ENCODE assay signal across 10 mouse cellular contexts in genomic region chr17:70794722-70795121, GRCm38 (mm10). TPM values are rescaled to one million over a fixed set of nuclear protein-coding genes. Genes with fewer than 3 reads are reported as not detected.
DNase-seq lines count a peak whose midpoint lies in the region; ATAC-seq and TF ChIP-seq lines count a peak whose summit lies in the region.
"Had no signal": no experiment of that assay in that cellular context is flagged by ENCODE, and none has a peak within 500 bp of the region (broad histone marks: within the 10 kb centered on the region; RNA-seq: fewer than 3 reads in every experiment).

No protein-coding gene starts in this region.

- H3K9ac ChIP-seq in heart, embryonic 15.5 days: no peak overlapping the region
- 0 out of 2 replicates have a peak overlapping the region, but pooled peaks have one; percentile 12 for H3K9ac ChIP-seq in limb, embryonic 14.5 days (ENCODE audit: low read depth, low read length, severe bottlenecking)

- 0 out of 2 replicates have a peak, but pooled peaks cover 3% of the 10 kb centered on the region for H3K27me3 ChIP-seq in heart, embryonic 15.5 days
- H3K27me3 ChIP-seq in C2C12 (ENCODE audit: control insufficient read depth, insufficient read depth, insufficient read length): no peaks in the 10 kb centered on the region
- H3K27me3 ChIP-seq in limb, embryonic 14.5 days (ENCODE audit: control insufficient read depth, insufficient read depth, low read length): no peaks in the 10 kb centered on the region
- H3K27me3 ChIP-seq: CH12.LX had no signal

- no peak for DNase-seq in heart, postnatal 36 days
- no peak for DNase-seq in limb, embryonic 14.5 days (ENCODE audit: low spot score)
- no peak for DNase-seq in adrenal gland, adult 18-20 months (ENCODE audit: low spot score in 2 of 2)
- DNase-seq in embryo, embryonic 9.5 days (ENCODE audit: extremely low spot score): no peak
- DNase-seq: adrenal gland, adult 8-10 months had no signal

- ATAC-seq in heart, embryonic 15.5 days (replicated peaks; ENCODE audit: insufficient number of reproducible peaks, insufficient read depth, low FRiP score, low read depth): peak; percentile 36
- no peak for ATAC-seq in limb, embryonic 14.5 days (ENCODE audit: low FRiP score, low read depth)
- no peak for ATAC-seq in granulocyte monocyte progenitor cell, adult 5-6 weeks (replicated peaks; ENCODE audit: poor library complexity, severe bottlenecking)

- H3K9me3 ChIP-seq in heart, embryonic 15.5 days (replicated peaks): no peaks in the 10 kb centered on the region
- H3K9me3 ChIP-seq in limb, embryonic 14.5 days (ENCODE audit: control insufficient read depth, low read length): no peaks in the 10 kb centered on the region

- H3ac ChIP-seq in C2C12 (ENCODE audit: control insufficient read depth, insufficient read length, low read depth): peak overlapping the region; percentile 27

- TF ChIP-seq POLR2A in embryonic fibroblast, embryonic 13.5 days (IDR thresholded peaks at IDR 0.05; ENCODE audit: low read depth, low read length): no peak
- no peak for TF ChIP-seq POLR2A in limb, embryonic 14.5 days (IDR thresholded peaks at IDR 0.05; ENCODE audit: borderline replicate concordance, extremely low read depth, insufficient read depth, insufficient read length)

- H3K27ac ChIP-seq in heart, embryonic 15.5 days: peak overlapping the region; percentile 49
- H3K27ac ChIP-seq in embryonic fibroblast, embryonic 13.5 days (ENCODE audit: insufficient read depth, low read length): peak overlapping the region; percentile 9; the same call in 1 of the 2 replicates
- H3K27ac ChIP-seq in limb, embryonic 14.5 days (replicated peaks; ENCODE audit: low read depth, low read length): peak overlapping the region; percentile 38; the same call in 1 of the 2 replicates

- peaks cover 17% of the 10 kb centered on the region for H3K4me1 ChIP-seq in heart, embryonic 15.5 days (replicated peaks)
- 0 out of 2 replicates have a peak, but pooled peaks cover 2% of the 10 kb centered on the region for H3K4me1 ChIP-seq in embryonic fibroblast, embryonic 13.5 days (ENCODE audit: control insufficient read depth, insufficient read depth, low read length)
- peaks cover 3% of the 10 kb centered on the region; the same call in 1 of the 2 replicates for H3K4me1 ChIP-seq in limb, embryonic 14.5 days (ENCODE audit: control insufficient read depth, insufficient read depth, low read length)

- peak overlapping the region; percentile 47 for H3K4me2 ChIP-seq in heart, embryonic 15.5 days
- H3K4me2 ChIP-seq in limb, embryonic 14.5 days (replicated peaks; ENCODE audit: low read depth, low read length, severe bottlenecking): 0 out of 2 replicates have a peak overlapping the region, but pooled peaks have one; percentile 19

- WGBS in heart, embryonic 15.5 days: 22% methylated on average over 6 of the region's 6 CpGs
- 66% methylated on average over 6 of the region's 6 CpGs for WGBS in limb, embryonic 14.5 days

- H3K36me3 ChIP-seq in heart, embryonic 15.5 days: no peaks in the 10 kb centered on the region
- no peaks in the 10 kb centered on the region for H3K36me3 ChIP-seq in C2C12 (ENCODE audit: control insufficient read depth, insufficient read depth)
- no peaks in the 10 kb centered on the region for H3K36me3 ChIP-seq in limb, embryonic 14.5 days (ENCODE audit: control insufficient read depth, insufficient read depth, low read length)

- intact Hi-C loops in heart, postnatal 36 days (cut with DNase I): no loop called here

- TF ChIP-seq CTCF in C2C12 (IDR thresholded peaks at IDR 0.05; ENCODE audit: control insufficient read depth, insufficient read depth, insufficient read length): no peak
- TF ChIP-seq CTCF in embryonic fibroblast, embryonic 13.5 days (IDR thresholded peaks at IDR 0.05; ENCODE audit: borderline replicate concordance, insufficient read depth, low read length): no peak

- H3K79me3 ChIP-seq in C2C12 (ENCODE audit: low read depth): no peaks in the 10 kb centered on the region

- no peaks in the 10 kb centered on the region for H3K79me2 ChIP-seq in C2C12 (ENCODE audit: control insufficient read depth, insufficient read depth)

- H3K4me3 ChIP-seq in heart, embryonic 15.5 days: no peak overlapping the region
- H3K4me3 ChIP-seq in C2C12 (ENCODE audit: insufficient read depth, poor library complexity, severe bottlenecking): no peak overlapping the region
- no peak overlapping the region for H3K4me3 ChIP-seq in embryonic fibroblast, embryonic 13.5 days (ENCODE audit: insufficient read depth, low read length)
- no peak overlapping the region for H3K4me3 ChIP-seq in limb, embryonic 14.5 days (replicated peaks; ENCODE audit: low read length)

TF ChIP-seq in C2C12, 6 proteins besides CTCF, POLR2A, EP300 and RAD21:
- TF ChIP-seq USF1 (IDR thresholded peaks at IDR 0.05; ENCODE audit: low read depth) (no peak), CEBPB (IDR thresholded peaks at IDR 0.05; ENCODE audit: low read depth) (no peak), MYOD1 (IDR thresholded peaks at IDR 0.05; ENCODE audit: control insufficient read depth, insufficient read length, low read depth) (no peak), MYOG (IDR thresholded peaks at IDR 0.05; ENCODE audit: control insufficient read depth, extremely low read depth, insufficient read length) (no peak), FOSL1 (IDR thresholded peaks at IDR 0.05; ENCODE audit: insufficient read depth, low read length, poor library complexity, severe bottlenecking) (no peak), MAX (IDR thresholded peaks at IDR 0.05) (no peak)
TF ChIP-seq in C2C12: peak in this region for 0.

RNA-seq across cellular contexts. Expression of gene Tgif1, which starts 58.6 kb away (rescaled TPM):
- 19.6 and 28.1 TPM in 2 replicates for polyA plus RNA-seq in heart, embryonic 15.5 days (2015; fragmentation: Nextera tagmentation; extraction: Ambion mirVana)
- total RNA-seq in heart, postnatal 36 days (2021): 1 to 10 TPM; 5.3 to 7.2 TPM
- polyA plus RNA-seq in C2C12 (2012; fragmentation: generic; extraction: Trizol): 46.7 TPM
- 95.7 and 100 TPM in 2 replicates for polyA plus RNA-seq in embryonic fibroblast, embryonic 13.5 days (2011; ENCODE audit: insufficient read length, low read depth, missing spikeins)
- polyA plus RNA-seq in limb, embryonic 14.5 days (2012; rRNA removed): 64.8 and 76.2 TPM in 2 replicates
- polyA plus RNA-seq in limb, embryonic 14.5 days (2014; fragmentation: Nextera tagmentation; extraction: Ambion mirVana): 52.7 and 64.6 TPM in 2 replicates
- 80.0 and 87.9 TPM in 2 replicates for total RNA-seq in granulocyte monocyte progenitor cell, adult 5-6 weeks (2014; fragmentation: Nextera tagmentation)
- 33.9 and 48.5 TPM in 2 replicates for total RNA-seq in granulocyte monocyte progenitor cell, adult 5-6 weeks (2017)
- total RNA-seq in adrenal gland, adult 18-20 months (2021): 10 to 100 TPM; 42.5 to 58.2 TPM
